Mouse (Mus musculus): ENCODE results near the gene Cdc45. TPM values are rescaled to one million over a fixed set of nuclear protein-coding genes. Genes with fewer than 3 reads are reported as not detected.

The Cdc45 gene
- polyA plus RNA-seq (2015; fragmentation: Nextera tagmentation; extraction: Ambion mirVana) = 7.9 and 10.9 TPM in 2 replicates

GRCm38 (mm10) chr16:18811468-18812384, at the start of gene Cdc45, which contains the start of gene Ufd1:
Cdc45 (minus strand) TSS chr16:18811987.
Ufd1 (plus strand) TSS chr16:18811779.

GRCm38 (mm10) chr16:18836468-18837208, 24.9 kb upstream of the Cdc45 start, which contains the start of the genes 2510002D24Rik and Gm28539:
2510002D24Rik (plus strand) TSS chr16:18836578.
Gm28539 (plus strand) TSS chr16:18836584.

GRCm38 (mm10) chr16:18776556-18777100, 35.2 kb downstream of the Cdc45 start, which contains the start of gene Cldn5:
Cldn5 (plus strand) TSS chr16:18776847.

Other genes starting within 250 kb of the Cdc45 start
- gene Tbx1, start 221.3 kb downstream of the Cdc45 start, polyA plus RNA-seq (2015; fragmentation: Nextera tagmentation; extraction: Ambion mirVana) = 0.47 and 0.51 TPM in 2 replicates
- 5.2 and 6.6 TPM in 2 replicates for gene Gp1bb, start 189.6 kb downstream of the Cdc45 start, polyA plus RNA-seq (2015; fragmentation: Nextera tagmentation; extraction: Ambion mirVana)
- gene Gm49601, start 185.6 kb downstream of the Cdc45 start, polyA plus RNA-seq (2015; fragmentation: Nextera tagmentation; extraction: Ambion mirVana) = 1.1 and 1.5 TPM in 2 replicates
- gene Sept5, start 182.0 kb downstream of the Cdc45 start, polyA plus RNA-seq (2015; fragmentation: Nextera tagmentation; extraction: Ambion mirVana) = 33.1 and 43.4 TPM in 2 replicates
- gene Cldn5, start 35.1 kb downstream of the Cdc45 start, polyA plus RNA-seq (2015; fragmentation: Nextera tagmentation; extraction: Ambion mirVana) = 27.9 and 36.5 TPM in 2 replicates
- 68.8 and 69.4 TPM in 2 replicates for gene Ufd1, start 208 bp downstream of the Cdc45 start, polyA plus RNA-seq (2015; fragmentation: Nextera tagmentation; extraction: Ambion mirVana)
- gene 2510002D24Rik, start 24.6 kb upstream of the Cdc45 start, polyA plus RNA-seq (2015; fragmentation: Nextera tagmentation; extraction: Ambion mirVana) = 30.5 and 34.4 TPM in 2 replicates
- not detected in 2 replicates for gene Gm28539, start 24.6 kb upstream of the Cdc45 start, polyA plus RNA-seq (2015; fragmentation: Nextera tagmentation; extraction: Ambion mirVana)
- gene Mrpl40, start 64.9 kb upstream of the Cdc45 start, polyA plus RNA-seq (2015; fragmentation: Nextera tagmentation; extraction: Ambion mirVana) = 53.5 and 54.4 TPM in 2 replicates
- 6.8 and 6.9 TPM in 2 replicates for gene Hira, start 65.0 kb upstream of the Cdc45 start, polyA plus RNA-seq (2015; fragmentation: Nextera tagmentation; extraction: Ambion mirVana)